Mouse (Mus musculus) adrenal gland, postnatal 36 days (tissue): ENCODE measurements around the gene Epha1. TPM values are rescaled to one million over a fixed set of nuclear protein-coding genes. Genes with fewer than 3 reads are reported as not detected.

Source experiments
- DNase-seq, 2 experiments: peaks; one replicate each; pipeline ENCODE4 v3.0.0; 2021; ENCODE audit warnings: mixed read lengths in 1 of 2
- total RNA-seq, 2 experiments: library from RNA; stranded (reverse); gene quantifications; 2 replicates each; pipeline ENCODE4 v1.2.3; 2021

The Epha1 gene
- total RNA-seq, 2 experiments from 2014 or later: 0.46 to 0.49 TPM

GRCm38 (mm10) chr6:42373669-42374430 lies 782 bp upstream of the Epha1 start:
- DNase-seq: no peak

GRCm38 (mm10) chr6:42372421-42372815 lies 650 bp downstream of the Epha1 start:
- no peak for DNase-seq

- DNase-seq: no peak
These were observed 1.1 kb downstream of the Epha1 start for GRCm38 (mm10) chr6:42372001-42372400.

- no peak for DNase-seq
These were observed 2.3 kb downstream of the Epha1 start for GRCm38 (mm10) chr6:42370630-42371363.

- DNase-seq: no peak
These were observed 3.2 kb downstream of the Epha1 start for GRCm38 (mm10) chr6:42369870-42370269.

GRCm38 (mm10) chr6:42365215-42365614 lies 7.9 kb downstream of the Epha1 start:
- no peak for DNase-seq

- DNase-seq: no peak
These were observed 8.5 kb downstream of the Epha1 start for GRCm38 (mm10) chr6:42364607-42365006.

- no peak for DNase-seq
These were observed 9.0 kb downstream of the Epha1 start for GRCm38 (mm10) chr6:42364066-42364465.

- no peak for DNase-seq
These were observed 10.1 kb downstream of the Epha1 start for GRCm38 (mm10) chr6:42362974-42363373.

- no peak for DNase-seq
These were observed 10.6 kb downstream of the Epha1 start for GRCm38 (mm10) chr6:42362497-42362896.

- peak in 1 of 2 experiments; percentile 40 for DNase-seq
These were observed 11.0 kb downstream of the Epha1 start for GRCm38 (mm10) chr6:42362074-42362473.

- DNase-seq: no peak
These were observed 11.8 kb downstream of the Epha1 start for GRCm38 (mm10) chr6:42361041-42361895.

GRCm38 (mm10) chr6:42360231-42360840 lies 12.7 kb downstream of the Epha1 start:
- DNase-seq: no peak

- no peak for DNase-seq
These were observed 13.5 kb downstream of the Epha1 start for GRCm38 (mm10) chr6:42359364-42360147.

- DNase-seq: no peak
These were observed 14.2 kb downstream of the Epha1 start for GRCm38 (mm10) chr6:42358901-42359300.

- DNase-seq: no peak
These were observed 15.2 kb downstream of the Epha1 start for GRCm38 (mm10) chr6:42357901-42358300.

GRCm38 (mm10) chr6:42356913-42357312 lies 16.2 kb downstream of the Epha1 start:
- no peak for DNase-seq

GRCm38 (mm10) chr6:42355794-42356600 lies 17.1 kb downstream of the Epha1 start:
- DNase-seq: no peak

GRCm38 (mm10) chr6:42355366-42355765 lies 17.7 kb downstream of the Epha1 start:
- no peak for DNase-seq
